Mouse (Mus musculus) bone marrow, adult 2 months (tissue): ENCODE results near the gene Adamts16. TPM values are rescaled to one million over a fixed set of nuclear protein-coding genes. Genes with fewer than 3 reads are reported as not detected.

Experiments used
- H3K27ac ChIP-seq: fragments of 200-500 bp; 2 replicates; pipeline ENCODE4 v1.5.1; 2012; ENCODE audit warnings: low read depth, mild to moderate bottlenecking, control low read depth, inconsistent platforms, low read length; ENCODE audit not compliant: control insufficient read depth, poor library complexity, insufficient read depth
- H3K4me1 ChIP-seq: fragments of 200-500 bp; 2 replicates; pipeline ENCODE4 v1.6.1; 2011; ENCODE audit warnings: low read length; ENCODE audit not compliant: control insufficient read depth, insufficient read depth
- H3K4me3 ChIP-seq: fragments of 200-500 bp; replicated peaks from 2 replicates; pipeline ENCODE3; 2011; ENCODE audit warnings: mild to moderate bottlenecking, low read depth, low read length, control low read depth; ENCODE audit not compliant: control insufficient read depth
- CTCF ChIP-seq: fragments of 200-500 bp; IDR thresholded peaks from 2 replicates; pipeline ENCODE4 v1.5.1; 2011; ENCODE audit warnings: low read length, control low read depth; ENCODE audit not compliant: control insufficient read depth, insufficient read depth
- POLR2A ChIP-seq: fragments of 200-500 bp; IDR thresholded peaks from 2 replicates; pipeline ENCODE4 v1.6.1; 2011; ENCODE audit warnings: low read depth, mild to moderate bottlenecking, control low read depth, low read length, borderline replicate concordance; ENCODE audit not compliant: control insufficient read depth
- WGBS: fragments of 180-500 bp; shearing (Covaris S2); methylation state at CpG from one replicate; pipeline ENCODE4 v1.1.7; 2018; 5-methylcytosine and 5-hydroxymethylcytosine counted together
- polyA plus RNA-seq: library from polyadenylated mRNA; stranded (reverse); fragments of >200 nt; gene quantifications from 2 replicates; pipeline ENCODE4 v1.2.4, GENCODE M21; 2011; ENCODE audit warnings: low replicate concordance; ENCODE audit not compliant: missing spikeins, insufficient read depth, insufficient read length

The Adamts16 gene
- polyA plus RNA-seq, 1 experiment = not detected

DNA sequence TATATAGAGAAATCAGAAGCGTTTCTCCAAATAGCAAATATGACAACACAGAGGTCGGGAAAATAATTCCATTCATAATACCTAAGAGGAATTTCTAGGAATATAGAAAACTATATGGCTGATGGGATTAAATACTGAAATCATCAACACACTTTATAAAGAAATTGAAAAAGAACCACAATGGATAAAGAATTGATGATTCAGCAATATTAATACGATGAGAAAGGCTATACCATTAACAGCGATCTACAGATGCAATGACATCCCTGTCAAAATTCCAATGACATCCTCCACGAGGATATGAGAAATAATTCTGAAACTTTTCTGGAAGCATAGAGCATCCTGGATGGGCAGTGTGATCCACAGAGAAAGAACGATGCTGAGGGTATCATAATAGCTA is 76.9 kb downstream of the Adamts16 start:
- WGBS = 71% methylated on average over 6 of the region's 6 CpGs
- no peak for TF ChIP-seq CTCF
- TF ChIP-seq POLR2A = no peak
- Histone ChIP-seq H3K27ac (no peak overlapping the region), H3K4me1 (no peaks in the 10 kb centered on the region), H3K4me3 (no peak overlapping the region)

DNA sequence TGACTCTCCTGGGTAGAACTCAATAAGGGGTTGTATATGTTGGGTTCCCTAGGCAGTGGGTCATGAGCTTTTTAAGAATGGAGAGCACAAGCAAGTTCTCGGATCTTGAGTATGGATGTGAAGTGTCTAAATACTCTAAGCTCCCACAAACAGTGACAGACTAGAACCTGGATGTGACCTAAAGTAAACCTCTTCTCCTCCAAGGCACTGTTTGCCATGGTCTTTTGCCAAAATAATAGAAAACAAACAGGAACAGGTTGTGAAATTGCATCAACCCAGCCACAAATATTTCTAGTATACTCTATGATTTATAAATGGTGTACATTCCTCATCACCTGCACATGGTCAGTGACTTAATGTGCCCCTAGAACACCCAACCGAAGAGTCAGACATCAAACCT is 79.0 kb downstream of the Adamts16 start:
- H3K4me1 ChIP-seq = no peaks in the 10 kb centered on the region
- no peak overlapping the region for H3K27ac ChIP-seq
- WGBS = 82% methylated on average over 2 of the region's 2 CpGs
- TF ChIP-seq CTCF (no peak), POLR2A (no peak)
- H3K4me3 ChIP-seq = no peak overlapping the region

DNA sequence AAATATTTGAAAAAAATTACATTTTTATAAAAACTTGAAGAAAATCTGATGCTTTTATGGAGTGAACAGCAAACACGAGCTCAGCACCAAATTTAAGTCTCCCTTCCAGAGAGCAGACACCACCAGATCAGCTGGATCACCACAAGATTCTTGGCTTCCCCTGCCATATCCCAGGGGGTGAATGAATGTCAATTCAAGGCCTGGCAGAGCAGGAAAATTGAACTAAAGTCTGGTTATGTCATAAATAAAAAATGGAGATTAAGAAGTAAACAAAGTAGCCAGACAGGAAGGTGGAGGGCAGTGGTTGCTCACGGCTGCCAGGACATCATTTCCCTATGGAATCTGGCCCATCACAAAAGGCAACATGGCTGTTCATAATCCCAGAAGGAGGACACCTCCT is 80.3 kb downstream of the Adamts16 start:
- WGBS = 45% methylated on average over 2 of the region's 2 CpGs
- Histone ChIP-seq H3K27ac (no peak overlapping the region), H3K4me1 (no peaks in the 10 kb centered on the region), H3K4me3 (no peak overlapping the region)
- TF ChIP-seq POLR2A (no peak), CTCF (no peak)

DNA sequence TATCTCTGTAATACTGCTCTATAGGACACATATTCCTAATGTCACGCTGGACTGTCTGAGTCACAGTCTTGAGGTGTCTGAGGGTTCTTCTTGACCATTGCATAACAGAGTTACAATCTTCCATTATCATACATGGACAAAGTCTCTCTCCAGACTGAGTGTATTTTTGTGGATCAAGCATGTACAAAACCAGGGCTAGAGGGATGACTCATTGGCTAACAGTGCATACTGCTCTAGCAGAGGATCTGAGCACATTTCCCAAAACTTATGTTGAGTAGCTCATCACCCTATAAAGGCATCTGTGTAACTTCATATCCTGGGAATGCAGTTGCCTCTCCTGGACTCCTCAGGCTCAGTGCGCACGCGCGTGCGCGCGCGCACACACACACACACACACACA is 81.4 kb downstream of the Adamts16 start:
- Histone ChIP-seq H3K27ac (no peak overlapping the region), H3K4me1 (no peaks in the 10 kb centered on the region), H3K4me3 (no peak overlapping the region)
- 94% methylated on average over 9 of the region's 9 CpGs for WGBS
- TF ChIP-seq POLR2A = no peak
- TF ChIP-seq CTCF = no peak

GRCm38 (mm10) chr13:70746294-70747008 is 95.2 kb downstream of the Adamts16 start:
- H3K4me3 ChIP-seq = no peak overlapping the region
- 82% methylated on average over 14 of the region's 14 CpGs for WGBS
- H3K4me1 ChIP-seq = no peaks in the 10 kb centered on the region
- no peak overlapping the region for H3K27ac ChIP-seq
- TF ChIP-seq POLR2A (no peak), CTCF (no peak)

DNA sequence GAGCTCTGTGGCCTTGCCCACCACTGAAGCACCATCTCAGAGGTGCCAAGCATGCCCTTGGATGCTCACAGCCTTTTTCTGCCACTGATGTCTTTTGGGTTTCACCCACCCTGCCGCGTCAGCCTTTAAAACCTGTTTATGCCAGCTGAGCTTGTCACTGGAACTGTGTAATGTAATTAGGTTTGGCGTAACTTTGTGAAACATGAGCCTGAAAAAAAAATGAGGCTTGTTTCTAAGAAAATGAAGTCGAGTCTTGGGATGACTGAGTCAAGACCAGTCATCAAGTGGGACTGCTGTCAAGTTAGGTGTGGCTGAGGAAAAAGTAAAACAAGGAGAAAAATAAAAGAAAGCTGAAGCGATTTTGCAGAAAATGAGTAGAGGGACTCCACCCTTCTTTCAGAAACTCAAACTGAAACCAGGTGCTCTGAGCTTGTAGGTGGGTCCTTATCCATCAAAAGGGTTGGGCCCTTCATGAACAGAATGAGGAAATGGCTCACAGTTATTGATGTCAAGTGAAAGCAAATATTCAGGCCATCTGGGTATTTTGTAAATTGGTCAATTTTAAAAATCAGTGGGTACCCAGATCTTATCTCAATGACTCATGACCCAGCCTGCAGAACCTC is 97.1 kb downstream of the Adamts16 start:
- TF ChIP-seq CTCF = no peak
- TF ChIP-seq POLR2A = no peak
- WGBS = 79% methylated on average over 5 of the region's 5 CpGs
- Histone ChIP-seq H3K27ac (no peak overlapping the region), H3K4me3 (no peak overlapping the region), H3K4me1 (no peaks in the 10 kb centered on the region)

DNA sequence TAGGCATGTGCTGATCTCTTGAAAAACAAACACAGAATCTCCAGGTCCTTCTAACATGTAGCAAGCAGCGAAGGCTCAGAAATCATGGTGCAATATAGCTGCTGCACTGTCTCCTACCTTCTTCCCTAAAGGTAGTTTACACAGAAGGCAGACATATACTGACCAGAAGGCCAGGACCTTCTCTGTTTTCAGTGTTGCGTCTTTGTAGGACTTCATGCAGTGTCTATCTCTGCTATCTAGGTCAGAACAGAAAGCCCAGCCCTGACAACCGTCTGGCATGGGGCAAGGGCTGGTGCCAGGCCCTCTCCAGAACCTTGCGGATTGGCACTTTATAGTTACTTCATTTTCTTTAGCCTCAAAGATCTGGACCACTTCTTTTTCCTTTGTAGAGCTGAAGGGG is 98.9 kb downstream of the Adamts16 start:
- 73% methylated on average over 4 of the region's 4 CpGs for WGBS

DNA sequence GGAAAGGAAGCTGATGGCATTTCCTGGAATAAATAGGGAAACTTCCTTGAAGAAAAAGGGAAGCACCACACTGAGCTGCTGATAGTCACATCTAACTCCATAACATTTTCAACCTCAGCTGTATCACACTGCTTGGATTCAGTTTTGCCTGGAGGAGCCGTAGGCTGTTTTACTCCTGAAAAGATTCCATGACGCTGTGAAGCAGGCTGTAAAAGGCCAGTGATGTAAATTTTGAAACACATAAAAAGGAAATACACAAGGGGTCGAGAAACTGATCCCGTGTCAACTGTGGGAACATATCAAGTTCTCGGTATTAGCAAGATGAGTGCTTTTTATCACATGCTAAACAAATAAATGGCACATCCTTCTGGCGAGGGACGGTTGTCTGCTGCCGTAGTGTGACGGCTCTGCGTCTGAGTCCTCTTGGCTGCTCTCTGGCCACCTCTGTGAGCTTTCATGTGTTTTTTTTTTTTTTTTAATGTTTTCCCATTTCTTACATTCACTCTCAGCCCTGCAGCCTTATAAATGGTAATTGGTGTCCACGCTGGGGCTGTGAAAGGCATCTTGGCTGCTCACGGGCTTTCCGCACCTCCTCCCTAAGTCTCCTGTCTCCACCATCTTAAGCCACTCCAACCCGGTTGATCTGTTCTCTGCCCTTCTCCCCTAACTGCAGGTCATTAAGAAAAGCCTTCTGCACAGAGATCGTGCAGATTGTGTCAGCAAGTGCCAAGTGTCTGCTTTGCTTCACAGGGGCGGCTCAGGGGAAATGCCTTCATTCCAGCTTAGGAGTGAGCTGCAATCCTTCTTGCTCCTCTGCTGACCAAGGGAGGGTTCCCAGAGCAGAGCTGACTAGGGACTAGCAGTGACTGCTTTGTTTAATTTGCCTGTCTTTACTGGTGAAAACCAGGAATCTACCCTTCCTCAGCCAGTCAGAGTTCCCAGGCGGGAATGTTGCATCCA is 101.0 kb downstream of the Adamts16 start:
- WGBS = 69% methylated on average over 17 of the region's 17 CpGs
- Histone ChIP-seq H3K4me1 (no peaks in the 10 kb centered on the region), H3K4me3 (no peak overlapping the region), H3K27ac (no peak overlapping the region)
- TF ChIP-seq POLR2A (no peak), CTCF (no peak)

More for the DNA sequence above, 98.9 kb downstream of the Adamts16 start:
- TF ChIP-seq POLR2A (no peak), CTCF (no peak)
- no peaks in the 10 kb centered on the region for H3K4me1 ChIP-seq
- no peak overlapping the region for H3K27ac ChIP-seq
- H3K4me3 ChIP-seq = no peak overlapping the region
